Mouse (Mus musculus) myocyte (in vitro differentiated cells): ENCODE data around the gene Pou2f2.

Experiments
- E2F4 ChIP-seq: IDR thresholded peaks from one replicate; pipeline ENCODE4 v1.6.1; 2011; ENCODE audit warnings: mild to moderate bottlenecking, control low read depth, moderate library complexity; ENCODE audit not compliant: insufficient read depth
- MAX ChIP-seq: IDR thresholded peaks from one replicate; pipeline ENCODE4 v1.6.1; 2011; ENCODE audit warnings: low read depth, mild to moderate bottlenecking, control low read depth
- MYOG ChIP-seq, 3 experiments: IDR thresholded peaks; one replicate each; pipeline ENCODE4 v1.6.1; 2011; ENCODE audit warnings: control low read depth in 2 of 3, low read depth in 2 of 3, mild to moderate bottlenecking in 2 of 3; ENCODE audit not compliant: insufficient read length in 2 of 3, control insufficient read depth in 1 of 3, insufficient read depth in 1 of 3
- POLR2A ChIP-seq: IDR thresholded peaks from one replicate; pipeline ENCODE4 v1.6.1; 2011; ENCODE audit warnings: low read depth, mild to moderate bottlenecking, control low read depth, moderate library complexity; ENCODE audit not compliant: insufficient read length
- TCF12 ChIP-seq: IDR thresholded peaks from one replicate; pipeline ENCODE4 v1.6.1; 2011; ENCODE audit warnings: mild to moderate bottlenecking, control low read depth; ENCODE audit not compliant: poor library complexity, insufficient read depth, severe bottlenecking
- USF1 ChIP-seq: IDR thresholded peaks from one replicate; pipeline ENCODE4 v1.6.1; 2011; ENCODE audit warnings: low read depth, mild to moderate bottlenecking, control low read depth, moderate library complexity

DNA sequence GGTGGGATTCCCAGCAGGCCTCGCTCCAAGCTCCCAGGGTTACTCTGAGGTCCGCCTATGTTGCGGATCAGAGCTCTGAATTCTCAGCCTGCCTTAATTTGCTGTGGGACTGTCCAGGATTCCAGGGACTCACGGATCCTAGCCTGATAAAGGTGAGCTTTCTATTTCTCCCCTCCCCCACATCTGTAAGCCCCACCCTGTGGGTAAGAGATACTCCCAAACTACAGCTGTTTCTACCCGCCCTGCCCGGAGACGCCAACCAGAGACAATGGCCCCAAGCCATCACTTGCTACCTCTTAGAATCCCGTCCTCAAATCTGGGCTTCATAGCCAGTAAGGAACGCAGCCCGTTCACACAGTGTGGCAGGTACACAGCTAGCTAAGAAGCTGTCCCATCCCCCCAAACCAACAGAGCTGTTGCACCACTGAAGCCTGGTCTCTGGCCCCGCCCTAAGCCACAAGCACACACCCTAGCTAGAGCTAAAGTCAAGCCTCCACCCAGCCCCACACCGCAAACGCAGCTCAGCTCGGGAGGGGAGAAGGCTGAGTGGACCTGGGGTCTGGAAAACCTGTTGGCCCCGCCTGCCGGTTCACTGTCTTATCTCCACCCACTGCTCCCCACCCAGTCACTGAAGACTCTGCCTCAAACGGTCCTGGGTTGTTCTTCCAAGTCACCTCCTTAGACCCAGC lies 23.9 kb downstream of the Pou2f2 start:
- no peak for TF ChIP-seq POLR2A
- no peak for TF ChIP-seq MAX
- no peak for TF ChIP-seq USF1
- no peak for TF ChIP-seq E2F4
- no peak for TF ChIP-seq TCF12
- no peak for TF ChIP-seq MYOG (IDR thresholded peaks at IDR 0.05; ENCODE audit: control insufficient read depth in 1 of 3, insufficient read depth in 1 of 3, insufficient read length in 2 of 3, low read depth in 2 of 3)
